Comparison of ENCODE assay signal across 8 mouse cellular contexts in genomic region chr2:129258475-129259211, GRCm38 (mm10). TPM values are rescaled to one million over a fixed set of nuclear protein-coding genes. Genes with fewer than 3 reads are reported as not detected.
A peak's percentile ranks its signal among the peaks of the same experiment; 100 is the strongest.
DNase-seq lines count a peak whose midpoint lies in the region; ATAC-seq and TF ChIP-seq lines count a peak whose summit lies in the region.

No protein-coding gene starts in this region.

- H3K79me2 ChIP-seq in liver, adult 2 months (ENCODE audit: control insufficient read depth, insufficient read depth, low read length), result no peaks in the 10 kb centered on the region

- WGBS in kidney, postnatal 0 days, result 39% methylated on average over 7 of the region's 7 CpGs
- 39% methylated on average over 7 of the region's 7 CpGs for WGBS in liver, adult 2 months
- WGBS in stomach, embryonic 16.5 days, result 36% methylated on average over 7 of the region's 7 CpGs

- no peaks in the 10 kb centered on the region for H3K9me3 ChIP-seq in kidney, postnatal 0 days (replicated peaks; ENCODE audit: low read length)
- H3K9me3 ChIP-seq in stomach, embryonic 16.5 days (replicated peaks; ENCODE audit: control insufficient read depth, low read length), result no peaks in the 10 kb centered on the region

- peak; percentile 97 for TF ChIP-seq CTCF in kidney, postnatal 0 days (IDR thresholded peaks at IDR 0.05; ENCODE audit: low read depth)
- peak; percentile 56 for TF ChIP-seq CTCF in liver, adult 2 months (IDR thresholded peaks at IDR 0.05; ENCODE audit: low read depth, low read length)

- TF ChIP-seq POLR2A in liver, adult 2 months (IDR thresholded peaks at IDR 0.05; ENCODE audit: extremely low read depth, insufficient read depth, low read length), result no peak

- no peak overlapping the region for H3K4me3 ChIP-seq in kidney, postnatal 0 days (replicated peaks; ENCODE audit: low read depth, low read length)
- no peak overlapping the region for H3K4me3 ChIP-seq in liver, adult 2 months (ENCODE audit: insufficient read depth, low read depth, low read length)
- no peak overlapping the region for H3K4me3 ChIP-seq in stomach, embryonic 16.5 days (replicated peaks; ENCODE audit: low read length)

- H3K27ac ChIP-seq in kidney, postnatal 0 days, result no peak overlapping the region
- H3K27ac ChIP-seq in liver, adult 2 months (replicated peaks; ENCODE audit: insufficient read depth, low read depth, low read length), result no peak overlapping the region
- no peak overlapping the region for H3K27ac ChIP-seq in stomach, embryonic 16.5 days (ENCODE audit: low read length)

- H3K27me3 ChIP-seq in kidney, postnatal 0 days (ENCODE audit: insufficient read depth, low read length), result no peaks in the 10 kb centered on the region
- H3K27me3 ChIP-seq in liver, adult 2 months (ENCODE audit: control insufficient read depth, insufficient read depth, low read length), result no peaks in the 10 kb centered on the region
- no peaks in the 10 kb centered on the region for H3K27me3 ChIP-seq in stomach, embryonic 16.5 days (ENCODE audit: control insufficient read depth, insufficient read depth, low read length)

- no peaks in the 10 kb centered on the region for H3K4me1 ChIP-seq in kidney, postnatal 0 days (replicated peaks; ENCODE audit: insufficient read depth, low read length)
- H3K4me1 ChIP-seq in liver, adult 2 months (ENCODE audit: control insufficient read depth, insufficient read depth, low read length), result no peaks in the 10 kb centered on the region
- H3K4me1 ChIP-seq in stomach, embryonic 16.5 days (ENCODE audit: control insufficient read depth, insufficient read depth, low read length), result 0 out of 2 replicates have a peak, but pooled peaks cover 5% of the 10 kb centered on the region

- ATAC-seq in activated CD4-positive, CD25-positive, alpha-beta regulatory T cell, adult 4 months, result peak; percentile 92
- ATAC-seq in kidney, postnatal 0 days (replicated peaks; ENCODE audit: low FRiP score, low read depth), result peak; percentile 44; the same call in 1 of the 2 replicates
- peak; percentile 17; the same call in 1 of the 2 replicates for ATAC-seq in stomach, embryonic 16.5 days (ENCODE audit: insufficient read depth, low FRiP score)

- H3K4me2 ChIP-seq in kidney, postnatal 0 days (ENCODE audit: low read length), result no peak overlapping the region
- H3K4me2 ChIP-seq in stomach, embryonic 16.5 days (ENCODE audit: low read depth, low read length), result peak overlapping the region; percentile 17; the same call in 1 of the 2 replicates

- no peaks in the 10 kb centered on the region for H3K36me3 ChIP-seq in kidney, postnatal 0 days (ENCODE audit: insufficient read depth, low read length)
- H3K36me3 ChIP-seq in liver, adult 2 months (ENCODE audit: control insufficient read depth, insufficient read depth, low read length), result no peaks in the 10 kb centered on the region
- H3K36me3 ChIP-seq in stomach, embryonic 16.5 days (ENCODE audit: control insufficient read depth, insufficient read depth, low read length), result no peaks in the 10 kb centered on the region

- H3K9ac ChIP-seq in kidney, postnatal 0 days (ENCODE audit: low read depth, low read length), result no peak overlapping the region
- no peak overlapping the region for H3K9ac ChIP-seq in liver, adult 2 months (ENCODE audit: low read depth, low read length)
- peak overlapping the region; percentile 7; the same call in 1 of the 2 replicates for H3K9ac ChIP-seq in stomach, embryonic 16.5 days (ENCODE audit: low read length)

- peak; percentile 90 for DNase-seq in 416B (ENCODE audit: low read depth)
- DNase-seq in embryo, embryonic 10 days (ENCODE audit: low spot score), result peak; percentile 93
- DNase-seq in heart, adult 9 months (ENCODE audit: low spot score in 2 of 2), result peak; percentile 43 to 65
- DNase-seq in kidney, postnatal 0 days (ENCODE audit: low spot score), result peak; percentile 94
- DNase-seq in liver, adult 2 months (ENCODE audit: extremely low read depth, low read depth, low spot score), result peak; percentile 65
- peak; percentile 11 to 21 for DNase-seq in monocyte, adult 2 months (ENCODE audit: low read depth in 1 of 2, low spot score in 2 of 2)

RNA-seq across cellular contexts. Expression of gene Ckap2l, which starts 38.4 kb away (rescaled TPM):
- 10 to 100 TPM; 10.8 to 18.2 TPM for polyA plus RNA-seq in activated CD4-positive, CD25-positive, alpha-beta regulatory T cell, adult 4 months (2017; shearing (Covaris generic))
- polyA plus RNA-seq in kidney, postnatal 0 days (2015; fragmentation: Nextera tagmentation; extraction: Ambion mirVana), result 22.8 and 22.9 TPM in 2 replicates
- 0.09 and 0.60 TPM in 2 replicates for total RNA-seq in liver, adult 2 months (2014; rRNA removed)
- polyA plus RNA-seq in liver, adult 2 months (2012; rRNA removed), result 0.04 TPM in 1 of 2 replicates, not detected in the other
- 35.4 and 38.5 TPM in 2 replicates for polyA plus RNA-seq in stomach, embryonic 16.5 days (2015; fragmentation: Nextera tagmentation; extraction: Ambion mirVana)

RNA-seq across cellular contexts. Expression of gene Il1a, which starts 51.1 kb away (rescaled TPM):
- under 1 TPM; 0.20 to 0.33 TPM for polyA plus RNA-seq in activated CD4-positive, CD25-positive, alpha-beta regulatory T cell, adult 4 months (2017; shearing (Covaris generic))
- not detected in 2 replicates for polyA plus RNA-seq in kidney, postnatal 0 days (2015; fragmentation: Nextera tagmentation; extraction: Ambion mirVana)
- total RNA-seq in liver, adult 2 months (2014; rRNA removed), result 3.7 and 4.2 TPM in 2 replicates
- polyA plus RNA-seq in liver, adult 2 months (2012; rRNA removed), result 0.36 and 1.0 TPM in 2 replicates
- 0.37 TPM in 2 replicates for polyA plus RNA-seq in stomach, embryonic 16.5 days (2015; fragmentation: Nextera tagmentation; extraction: Ambion mirVana)

Comparison
In these comparisons a context has a peak if more than half of its experiments do, and no peak if none do; other contexts are left out.
1. DNase-seq: peak in every context shown above with its lines; median percentile 94 in kidney, postnatal 0 days; 93 in embryo, embryonic 10 days; 90 in 416B; 65 in liver, adult 2 months; 54 in heart, adult 9 months; 16 in monocyte, adult 2 months.
2. ATAC-seq: peak in every context shown above with its lines; median percentile 92 in activated CD4-positive, CD25-positive, alpha-beta regulatory T cell, adult 4 months; 44 in kidney, postnatal 0 days; 17 in stomach, embryonic 16.5 days.
3. RNA of gene Ckap2l, which starts 38.4 kb away (polyA plus RNA-seq): 35.4 to 38.5 TPM in stomach, embryonic 16.5 days, 22.8 to 22.9 TPM in kidney, postnatal 0 days and 10.8 to 18.2 TPM in activated CD4-positive, CD25-positive, alpha-beta regulatory T cell, adult 4 months; 0.04 TPM in liver, adult 2 months; every median in the first group is over 10 times any median in the second.